Mouse (Mus musculus): ENCODE results near the gene Pak4. TPM values are rescaled to one million over a fixed set of nuclear protein-coding genes. Genes with fewer than 3 reads are reported as not detected.

Pak4 gene
- total RNA-seq, 4 experiments from 2014 or later: 28.5 to 37.2 (median 34.0) TPM

Small RNAs within 50 kb of the gene (microRNA-seq; reads per million reads assigned to microRNA genes)
- gene Mir7049: 1.9 to 2.5 reads per million in 2 experiments

Other genes starting within 250 kb of the Pak4 start
- gene Rps16, start 247.5 kb downstream of the Pak4 start, total RNA-seq (2022): 1,000 to 10,000 TPM in 3 of 4 experiments, 100 to 1,000 TPM in 1; 948 to 1,196 (median 1,106) TPM
- gene Plekhg2, start 225.6 kb downstream of the Pak4 start, total RNA-seq (2022): 10 to 100 TPM; 13.6 to 28.9 (median 20.9) TPM
- gene Zfp36, start 217.9 kb downstream of the Pak4 start, total RNA-seq (2022): 10 to 100 TPM; 12.8 to 33.6 (median 21.5) TPM
- 10 to 100 TPM; 24.5 to 44.1 (median 29.5) TPM for gene Med29, start 205.5 kb downstream of the Pak4 start, total RNA-seq (2022)
- 100 to 1,000 TPM in 1 of 4 experiments, 10 to 100 TPM in 3; 61.6 to 102 (median 87.9) TPM for gene Paf1, start 205.2 kb downstream of the Pak4 start, total RNA-seq (2022)
- 10 to 100 TPM in 2 of 4 experiments, 1 to 10 TPM in 2; 7.5 to 13.5 (median 11.3) TPM for gene Gmfg, start 160.7 kb downstream of the Pak4 start, total RNA-seq (2022)
- 10 to 100 TPM; 19.3 to 27.7 (median 24.5) TPM for gene Lrfn1, start 146.2 kb downstream of the Pak4 start, total RNA-seq (2022)
- under 1 TPM in 1 of 4 experiments, not detected in 3; 0.46 TPM for gene Ifnl2, start 87.7 kb downstream of the Pak4 start, total RNA-seq (2022)
- not detected for gene Ifnl3, start 75.3 kb downstream of the Pak4 start, total RNA-seq (2022)
- gene Sycn, start 57.3 kb downstream of the Pak4 start, total RNA-seq (2022): not detected
- not detected for gene Nccrp1, start 50.9 kb downstream of the Pak4 start, total RNA-seq (2022)
- 10 to 100 TPM; 62.4 to 83.9 (median 73.4) TPM for gene Samd4b, start within 50 bp of the Pak4 start, total RNA-seq (2022)
- not detected for gene Acp7, start 33.1 kb upstream of the Pak4 start, total RNA-seq (2022)
- 1 to 10 TPM; 2.5 to 3.4 (median 3.1) TPM for gene Fbxo27, start 94.7 kb upstream of the Pak4 start, total RNA-seq (2022)
- gene Fbxo17, start 118.6 kb upstream of the Pak4 start, total RNA-seq (2022): 1 to 10 TPM; 4.5 to 9.9 (median 6.9) TPM
- gene Mrps12, start 143.6 kb upstream of the Pak4 start, total RNA-seq (2022): 10 to 100 TPM; 76.5 to 92.2 (median 83.3) TPM
- 10 to 100 TPM; 18.0 to 26.2 (median 20.3) TPM for gene Sars2, start 143.8 kb upstream of the Pak4 start, total RNA-seq (2022)
- not detected for gene Ccer2, start 158.0 kb upstream of the Pak4 start, total RNA-seq (2022)
- gene Sirt2, start 168.6 kb upstream of the Pak4 start, total RNA-seq (2022): 10 to 100 TPM; 73.9 to 96.2 (median 84.3) TPM
- gene Nfkbib, start 169.3 kb upstream of the Pak4 start, total RNA-seq (2022): 10 to 100 TPM; 32.0 to 52.2 (median 39.6) TPM
- 1 to 10 TPM; 1.9 to 4.4 (median 2.8) TPM for gene Rinl, start 190.8 kb upstream of the Pak4 start, total RNA-seq (2022)
- 100 to 1,000 TPM; 331 to 473 (median 439) TPM for gene Hnrnpl, start 210.4 kb upstream of the Pak4 start, total RNA-seq (2022)
- gene Ech1, start 227.0 kb upstream of the Pak4 start, total RNA-seq (2022): 100 to 1,000 TPM; 402 to 476 (median 431) TPM
- 10 to 100 TPM in 2 of 4 experiments, 1 to 10 TPM in 2; 6.6 to 34.6 (median 18.8) TPM for gene Lgals4, start 235.7 kb upstream of the Pak4 start, total RNA-seq (2022)

Data from adrenal gland, adult 8-10 months (tissue).